Mouse (Mus musculus) ES-E14 (cell line): Measurements from ENCODE around the gene Glo1. TPM values are rescaled to one million over a fixed set of nuclear protein-coding genes. Genes with fewer than 3 reads are reported as not detected.

ENCODE experiments used
- DNase-seq: peaks from one replicate; pipeline ENCODE4 v3.0.0-alpha.2; 2013; ENCODE audit warnings: low read depth, low spot score
- H3K27ac ChIP-seq: 2 replicates; pipeline ENCODE4 v1.5.1; 2012; ENCODE audit warnings: low read depth, mild to moderate bottlenecking, low read length, moderate library complexity, mixed read lengths; ENCODE audit not compliant: poor library complexity, insufficient read depth, severe bottlenecking
- H3K36me3 ChIP-seq: 2 replicates; pipeline ENCODE4 v1.6.1; 2012; ENCODE audit warnings: mild to moderate bottlenecking, low read length, moderate library complexity, mixed read lengths; ENCODE audit not compliant: control insufficient read depth, poor library complexity, insufficient read depth, severe bottlenecking
- H3K4me1 ChIP-seq, 2 experiments: fragments of 150-350 bp in 1 of 2; sonication (generic) in 1 of 2; 2 replicates each; pipeline ENCODE4 v1.6.1; 2012; ENCODE audit warnings: low read length in 2 of 2, mild to moderate bottlenecking in 1 of 2, mixed read lengths in 1 of 2; ENCODE audit not compliant: control insufficient read depth in 2 of 2, insufficient read depth in 2 of 2, poor library complexity in 1 of 2
- H3K4me3 ChIP-seq, 2 experiments: fragments of 150-350 bp in 1 of 2; sonication (generic) in 1 of 2; 2 replicates each; pipeline ENCODE4 v1.5.1; 2012; ENCODE audit warnings: low read length in 2 of 2, low read depth in 1 of 2, mild to moderate bottlenecking in 1 of 2, mixed read lengths in 1 of 2; ENCODE audit not compliant: insufficient read depth in 1 of 2, poor library complexity in 1 of 2, severe bottlenecking in 1 of 2
- H3K9ac ChIP-seq: 2 replicates; pipeline ENCODE4 v1.6.1; 2012; ENCODE audit warnings: low read depth, mild to moderate bottlenecking, low read length, mixed read lengths; ENCODE audit not compliant: poor library complexity, insufficient read depth, severe bottlenecking
- H3K9me3 ChIP-seq: fragments of 150-350 bp; sonication (generic); 2 replicates; pipeline ENCODE4 v1.6.1; 2012; ENCODE audit warnings: low read depth, mild to moderate bottlenecking, low read length; ENCODE audit not compliant: control insufficient read depth, insufficient read depth
- CHD2 ChIP-seq: IDR thresholded peaks from 2 replicates; pipeline ENCODE4 v1.6.1; 2014; ENCODE audit warnings: mild to moderate bottlenecking, low read depth, low read length, inconsistent platforms
- HCFC1 ChIP-seq: IDR thresholded peaks from 2 replicates; pipeline ENCODE4 v1.6.1; 2012; ENCODE audit warnings: low read length, inconsistent platforms, borderline replicate concordance; ENCODE audit not compliant: insufficient read depth
- MAFK ChIP-seq: IDR thresholded peaks from 2 replicates; pipeline ENCODE4 v1.6.1; 2014; ENCODE audit warnings: mild to moderate bottlenecking, low read depth, low read length, inconsistent platforms; ENCODE audit not compliant: insufficient read depth
- ZC3H11A ChIP-seq: IDR thresholded peaks from 2 replicates; pipeline ENCODE4 v1.6.1; 2012; ENCODE audit warnings: low read depth, mild to moderate bottlenecking, inconsistent platforms, low read length, borderline replicate concordance
- ZNF384 ChIP-seq: IDR thresholded peaks from 2 replicates; pipeline ENCODE4 v1.6.1; 2012; ENCODE audit warnings: low read depth, low read length, inconsistent platforms
- in situ Hi-C, 2 experiments: fragments of 600-800 bp; cut with MboI; formaldehyde crosslinking; loops; one replicate each; pipeline ENCODE4 v1.15.1; 2025; ENCODE audit warnings: low sequenced_read_pairs in 2 of 2, inconsistent platforms in 1 of 2; ENCODE audit not compliant: unreplicated experiment in 2 of 2
- total RNA-seq: library from RNA; depleted of rRNA; stranded (reverse); fragments of 300-350 nt; gene quantifications from 2 replicates; pipeline ENCODE4 v1.2.3, GENCODE M21; 2012

Gene Glo1
- total RNA-seq, 1 experiment, result 283 TPM

GRCm38 (mm10) chr17:30663170-30663569 is 36.5 kb upstream of the Glo1 start:
- no peaks in the 10 kb centered on the region for H3K9me3 ChIP-seq
- no peak for DNase-seq
- TF ChIP-seq CHD2 (no peak), ZNF384 (no peak), MAFK (no peak), HCFC1 (no peak), ZC3H11A (no peak)
- no peak overlapping the region for H3K4me3 ChIP-seq
- no peak overlapping the region for H3K9ac ChIP-seq
- in situ Hi-C loops, result no loop called here
- H3K36me3 ChIP-seq, result peaks cover 18% of the 10 kb centered on the region; the same call in 1 of the 2 replicates
- peaks cover 2 to 12% of the 10 kb centered on the region in 2 experiments; a peak in 3 of 4 replicates for H3K4me1 ChIP-seq
- no peak overlapping the region for H3K27ac ChIP-seq

DNA sequence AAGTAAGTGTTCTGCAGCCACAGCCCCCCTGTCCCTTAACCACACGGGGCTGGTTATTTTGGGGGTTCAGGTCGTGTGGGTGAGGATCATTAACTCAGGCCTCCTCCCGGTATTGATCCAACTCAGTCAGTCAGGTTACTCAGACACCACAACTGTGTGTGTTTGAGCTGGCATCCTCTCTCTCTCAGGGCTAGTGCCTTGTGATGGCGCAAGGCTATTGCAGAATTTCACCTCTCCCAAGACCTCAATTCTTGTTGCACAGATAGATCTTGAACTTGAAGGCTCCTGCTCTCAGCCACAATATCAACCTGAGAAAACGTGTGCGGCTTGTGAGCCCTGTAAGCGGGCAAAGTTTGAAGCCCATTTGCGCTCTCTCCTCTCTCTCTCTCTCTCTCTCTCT is 35.5 kb upstream of the Glo1 start:
- in situ Hi-C loops, result no loop called here
- no peaks in the 10 kb centered on the region for H3K9me3 ChIP-seq
- DNase-seq, result no peak
- TF ChIP-seq HCFC1 (no peak), ZC3H11A (no peak), ZNF384 (no peak)
- no peak overlapping the region for H3K9ac ChIP-seq
- no peak overlapping the region for H3K4me3 ChIP-seq
- no peak overlapping the region for H3K27ac ChIP-seq
- H3K4me1 ChIP-seq, result peaks cover 2 to 16% of the 10 kb centered on the region in 2 experiments; a peak in 3 of 4 replicates
- peaks cover 18% of the 10 kb centered on the region; the same call in 1 of the 2 replicates for H3K36me3 ChIP-seq

GRCm38 (mm10) chr17:30658152-30658544 is 31.5 kb upstream of the Glo1 start:
- Histone ChIP-seq H3K9ac (peak overlapping the region; percentile 0; the same call in 1 of the 2 replicates), H3K27ac (no peak overlapping the region), H3K4me3 (peak overlapping the region in 1 of 2 experiments; percentile 30; a peak in 2 of 4 replicates), H3K36me3 (peaks cover 26% of the 10 kb centered on the region; the same call in 1 of the 2 replicates), H3K4me1 (peaks cover 2 to 10% of the 10 kb centered on the region in 2 experiments; a peak in 3 of 4 replicates), H3K9me3 (no peaks in the 10 kb centered on the region)
- TF ChIP-seq ZC3H11A, result no peak
- TF ChIP-seq ZNF384, result no peak
- no peak for TF ChIP-seq MAFK
- no peak for TF ChIP-seq HCFC1
- TF ChIP-seq CHD2, result no peak
- DNase-seq, result peak; percentile 75
- in situ Hi-C loops, result no loop called here

DNA sequence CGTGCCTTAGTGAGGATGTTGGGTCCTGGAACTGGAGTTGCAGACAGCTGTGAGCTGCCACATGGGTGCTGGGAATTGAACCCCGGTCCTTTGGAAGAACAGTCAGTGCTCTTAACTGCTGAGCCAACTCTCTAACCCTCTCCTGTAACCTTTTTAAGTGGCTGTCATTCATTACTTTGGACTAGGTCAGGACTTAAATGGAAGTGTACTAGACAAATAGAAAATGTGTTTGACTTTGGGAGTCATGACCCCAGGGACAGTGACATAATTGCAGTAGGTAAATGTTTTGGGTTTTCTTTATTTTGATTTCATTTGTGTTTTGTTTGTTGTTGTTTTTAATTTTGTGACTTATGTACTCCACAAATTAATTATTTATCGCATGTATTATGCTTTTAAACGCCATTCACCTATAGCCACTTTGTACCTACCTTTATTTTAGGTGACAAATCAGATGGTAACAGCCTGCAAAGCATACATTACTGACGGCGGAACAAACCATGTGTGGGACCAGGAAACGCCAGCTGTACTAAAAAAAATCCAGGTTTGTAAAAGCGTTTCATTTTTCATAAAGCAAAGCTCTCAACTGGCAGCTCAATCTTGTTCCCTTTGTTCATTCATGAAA is 31.0 kb upstream of the Glo1 start:
- in situ Hi-C loops, result no loop called here
- Histone ChIP-seq H3K27ac (no peak overlapping the region), H3K4me3 (peak overlapping the region in 1 of 2 experiments; percentile 30; a peak in 2 of 4 replicates), H3K9ac (peak overlapping the region; percentile 0; the same call in 1 of the 2 replicates), H3K36me3 (peaks cover 26% of the 10 kb centered on the region; the same call in 1 of the 2 replicates), H3K9me3 (no peaks in the 10 kb centered on the region), H3K4me1 (peaks cover 2 to 10% of the 10 kb centered on the region in 2 experiments; a peak in 3 of 4 replicates)
- no peak for DNase-seq
- TF ChIP-seq ZNF384 (no peak), HCFC1 (no peak), MAFK (no peak), ZC3H11A (no peak), CHD2 (no peak)

DNA sequence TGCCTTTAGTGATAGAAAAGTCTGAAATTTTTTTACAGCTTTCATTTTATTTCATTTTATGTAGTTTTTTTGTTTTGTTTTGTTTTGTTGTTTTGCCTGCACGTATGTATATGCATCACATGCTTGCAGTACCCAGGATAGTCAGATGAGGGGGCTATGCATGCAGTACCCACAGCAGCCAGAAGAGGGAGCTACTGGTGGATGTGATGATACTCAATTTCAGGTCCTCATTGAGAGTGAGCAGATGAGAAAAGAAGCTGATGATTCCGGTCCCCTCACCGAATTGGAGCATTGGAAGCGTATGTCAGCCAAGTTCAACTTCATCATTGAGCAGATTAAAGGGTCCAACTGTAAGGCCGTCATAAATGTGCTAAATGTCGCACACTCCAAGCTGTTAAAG is 26.3 kb upstream of the Glo1 start:
- no peak overlapping the region for H3K27ac ChIP-seq
- in situ Hi-C loops, result no loop called here
- no peak overlapping the region for H3K9ac ChIP-seq
- peak; percentile 90 for DNase-seq
- no peak for TF ChIP-seq MAFK
- TF ChIP-seq HCFC1, result 0 out of 2 replicates have a peak, but pooled peaks have one; percentile 59
- TF ChIP-seq ZNF384, result 0 out of 2 replicates have a peak, but pooled peaks have one; percentile 58
- no peak overlapping the region for H3K4me3 ChIP-seq
- H3K9me3 ChIP-seq, result no peaks in the 10 kb centered on the region
- peaks cover 5 to 10% of the 10 kb centered on the region in 2 experiments; a peak in 3 of 4 replicates for H3K4me1 ChIP-seq
- H3K36me3 ChIP-seq, result peaks cover 25% of the 10 kb centered on the region; the same call in 1 of the 2 replicates
